Mouse (Mus musculus): ENCODE measurements around the gene Sap30bp.

DNA sequence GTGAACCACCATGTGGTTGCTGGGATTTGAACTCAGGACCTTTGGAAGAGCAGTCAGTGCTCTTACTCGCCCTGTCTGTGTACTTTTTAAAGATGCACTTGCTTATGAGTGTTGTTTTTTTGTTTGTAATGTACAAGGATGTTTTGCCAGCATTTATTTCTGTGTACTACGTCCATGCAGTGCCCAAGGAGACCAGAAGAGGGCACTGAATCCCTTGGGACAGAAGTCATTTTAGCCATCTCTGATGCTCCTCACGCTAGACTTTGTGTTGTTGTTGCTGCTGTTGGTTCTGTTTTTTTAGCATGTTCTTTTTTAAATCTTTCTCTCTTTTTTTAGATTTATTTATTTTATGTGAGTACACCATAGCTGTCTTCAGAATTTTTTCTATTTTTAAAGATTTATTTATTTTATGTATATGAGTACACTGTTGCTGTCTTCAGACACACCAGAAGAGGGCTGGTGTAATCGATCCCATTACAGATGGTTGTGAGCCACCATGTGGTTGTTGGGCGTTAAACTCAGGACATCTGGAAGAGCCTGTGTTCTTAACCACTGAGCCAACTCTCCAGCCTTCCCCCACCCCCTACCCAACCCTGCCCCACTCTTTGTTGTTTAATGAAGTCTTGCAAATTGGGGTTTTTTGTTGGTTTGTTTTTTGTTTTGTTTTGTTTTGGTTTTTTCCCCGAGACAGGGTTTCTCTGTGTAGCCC lies 12.8 kb upstream of the Sap30bp start:
- TF ChIP-seq CHD2 (IDR thresholded peaks at IDR 0.05; ENCODE audit: low read depth, low read length) (no peak), ZNF384 (IDR thresholded peaks at IDR 0.05; ENCODE audit: low read depth, low read length) (no peak), HCFC1 (IDR thresholded peaks at IDR 0.05; ENCODE audit: borderline replicate concordance, insufficient read depth, low read length) (no peak), ZC3H11A (IDR thresholded peaks at IDR 0.05; ENCODE audit: borderline replicate concordance, low read depth, low read length) (no peak), MAFK (IDR thresholded peaks at IDR 0.05; ENCODE audit: insufficient read depth, low read depth, low read length) (no peak)
